Mouse (Mus musculus): ENCODE results near the gene Gm10770. TPM values are rescaled to one million over a fixed set of nuclear protein-coding genes. Genes with fewer than 3 reads are reported as not detected.
"Not testable (repeated sequence)": the region's sequence is repeated elsewhere in the genome, so short reads cannot be mapped to it uniquely, and the experiment has no call there.

Gm10770 gene
- polyA plus RNA-seq, 1 experiment from 2014 or later = not detected

- H3K27ac ChIP-seq (ENCODE audit: low read depth) = no peak overlapping the region
- no peak overlapping the region for H3K4me2 ChIP-seq (ENCODE audit: low read depth, low read length)
- DNase-seq (no peak), ATAC-seq (no peak)
- TF ChIP-seq CTCF (IDR thresholded peaks at IDR 0.05; ENCODE audit: low read depth) (no peak), EP300 (IDR thresholded peaks at IDR 0.05; ENCODE audit: low read depth) (no peak)
- H3K9me3 ChIP-seq (ENCODE audit: low read length) = no peaks in the 10 kb centered on the region
- no peaks in the 10 kb centered on the region for H3K36me3 ChIP-seq (replicated peaks; ENCODE audit: insufficient read depth, low read length)
- H3K27me3 ChIP-seq (ENCODE audit: insufficient read depth, low read length) = no peaks in the 10 kb centered on the region
- H3K4me1 ChIP-seq (ENCODE audit: insufficient read depth) = no peaks in the 10 kb centered on the region
- no peak overlapping the region for H3K9ac ChIP-seq (replicated peaks)
- H3K4me3 ChIP-seq (ENCODE audit: low read depth, low read length) = no peak overlapping the region
Measured at GRCm38 (mm10) chr2:150166703-150167102, 12.8 kb downstream of the Gm10770 start.

DNA sequence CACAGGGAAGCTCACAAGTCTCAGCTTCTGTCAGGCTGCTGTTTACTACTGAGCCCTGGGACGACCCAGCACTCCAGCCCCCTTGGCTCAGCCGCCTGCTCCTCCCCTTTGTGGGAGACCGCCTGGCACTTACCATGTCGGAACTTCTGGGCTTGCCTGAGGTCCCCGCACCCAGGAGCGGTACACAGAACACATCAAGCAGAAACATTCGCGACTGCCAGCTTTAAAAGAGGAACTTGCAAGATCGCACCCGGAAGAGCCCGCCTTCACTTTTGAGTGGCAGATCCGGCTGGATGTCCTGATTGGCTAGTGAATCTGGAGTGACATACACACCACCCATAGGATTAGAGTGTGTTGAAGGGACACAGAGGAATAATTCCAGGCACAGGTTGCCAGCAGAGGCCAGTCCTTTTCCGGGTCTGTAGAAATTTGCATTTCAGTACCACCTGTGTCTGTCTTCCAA is 43.0 kb downstream of the Gm10770 start, which contains the start of gene Zfp120:
TSS of gene Zfp120 (minus strand) at position 274 of the 463 bp plus-strand sequence.
- under 1% methylated on average over 13 of the region's 13 CpGs for WGBS (ENCODE audit: insufficient replicate concordance)
- H3K27me3 ChIP-seq (ENCODE audit: insufficient read depth, low read length) = no peaks in the 10 kb centered on the region
- H3K36me3 ChIP-seq (replicated peaks; ENCODE audit: insufficient read depth, low read length) = no peaks in the 10 kb centered on the region
- peak within 1 kb of the TSS; percentile 84 for H3K9ac ChIP-seq (replicated peaks)
- H3K9me3 ChIP-seq (ENCODE audit: low read length) = no peaks in the 10 kb centered on the region
- H3K4me2 ChIP-seq (ENCODE audit: low read depth, low read length) = peak within 1 kb of the TSS; percentile 73
- H3K4me1 ChIP-seq (ENCODE audit: insufficient read depth) = peaks cover 8% of the 10 kb centered on the region
- ATAC-seq (peak; percentile 99), DNase-seq (peak; percentile 85)
- peak within 1 kb of the TSS; percentile 79 for H3K27ac ChIP-seq (ENCODE audit: low read depth)
- TF ChIP-seq CTCF (IDR thresholded peaks at IDR 0.05; ENCODE audit: low read depth) (0 out of 2 replicates have a peak, but pooled peaks have one; percentile 6), EP300 (IDR thresholded peaks at IDR 0.05; ENCODE audit: low read depth) (no peak)
- peak within 1 kb of the TSS; percentile 72 for H3K4me3 ChIP-seq (ENCODE audit: low read depth, low read length)

- no peak overlapping the region for H3K4me2 ChIP-seq (ENCODE audit: low read depth, low read length)
- WGBS (ENCODE audit: insufficient replicate concordance) = 75% methylated on average over 2 of the region's 2 CpGs
Measured at GRCm38 (mm10) chr2:150132773-150133172, 46.7 kb downstream of the Gm10770 start.

DNA sequence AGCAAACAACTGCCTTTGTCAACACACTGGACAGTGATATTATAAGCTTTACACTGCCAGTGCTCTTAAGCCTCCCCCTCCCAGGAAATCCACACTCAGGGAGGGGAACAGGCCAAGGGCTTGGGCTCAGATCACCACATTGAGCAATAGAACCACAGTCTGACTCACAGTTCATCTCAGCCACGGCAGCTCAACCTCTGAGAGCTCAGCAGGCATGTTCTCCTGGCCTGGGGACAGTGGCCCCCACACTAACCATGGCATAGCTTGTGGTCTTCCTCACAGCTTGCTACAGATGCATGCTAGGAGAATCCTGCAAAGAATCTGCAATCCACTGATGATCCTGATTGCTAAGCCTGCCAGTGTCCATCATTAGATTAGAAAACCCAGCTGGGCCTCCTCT is 47.5 kb downstream of the Gm10770 start:
- H3K9ac ChIP-seq (replicated peaks); H3K36me3 ChIP-seq (replicated peaks; ENCODE audit: insufficient read depth, low read length); H3K4me3 ChIP-seq (ENCODE audit: low read depth, low read length); ATAC-seq; H3K27ac ChIP-seq (ENCODE audit: low read depth); H3K4me1 ChIP-seq (ENCODE audit: insufficient read depth); H3K4me2 ChIP-seq (ENCODE audit: low read depth, low read length); H3K27me3 ChIP-seq (ENCODE audit: insufficient read depth, low read length); DNase-seq; H3K9me3 ChIP-seq (ENCODE audit: low read length): not testable (repeated sequence)
- 22% methylated on average over 1 of the region's 1 CpGs for WGBS (ENCODE audit: insufficient replicate concordance)

More at GRCm38 (mm10) chr2:150132773-150133172, 46.7 kb downstream of the Gm10770 start:
- ATAC-seq (no peak), DNase-seq (no peak)
- TF ChIP-seq EP300 (IDR thresholded peaks at IDR 0.05; ENCODE audit: low read depth) = no peak
- no peak for TF ChIP-seq CTCF (IDR thresholded peaks at IDR 0.05; ENCODE audit: low read depth)
- Histone ChIP-seq H3K9ac (replicated peaks) (no peak overlapping the region), H3K27me3 (ENCODE audit: insufficient read depth, low read length) (no peaks in the 10 kb centered on the region), H3K27ac (ENCODE audit: low read depth) (no peak overlapping the region), H3K36me3 (replicated peaks; ENCODE audit: insufficient read depth, low read length) (no peaks in the 10 kb centered on the region; the same call in 1 of the 2 replicates), H3K4me1 (ENCODE audit: insufficient read depth) (peaks cover 8% of the 10 kb centered on the region), H3K9me3 (ENCODE audit: low read length) (0 out of 2 replicates have a peak, but pooled peaks cover 6% of the 10 kb centered on the region), H3K4me3 (ENCODE audit: low read depth, low read length) (no peak overlapping the region)

Other genes starting within 250 kb of the Gm10770 start
- gene Zfp120, start 43.0 kb downstream of the Gm10770 start, polyA plus RNA-seq (2015; fragmentation: Nextera tagmentation; extraction: Ambion mirVana) = 2.7 and 3.7 TPM in 2 replicates
- not detected in 2 replicates for gene Gm14139, start 2.1 kb upstream of the Gm10770 start, polyA plus RNA-seq (2015; fragmentation: Nextera tagmentation; extraction: Ambion mirVana)
- 0.72 and 1.0 TPM in 2 replicates for gene Zfp937, start 38.4 kb upstream of the Gm10770 start, polyA plus RNA-seq (2015; fragmentation: Nextera tagmentation; extraction: Ambion mirVana)
- 0.65 and 0.68 TPM in 2 replicates for gene Gm21994, start 75.9 kb upstream of the Gm10770 start, polyA plus RNA-seq (2015; fragmentation: Nextera tagmentation; extraction: Ambion mirVana)
- gene Gm14124, start 77.8 kb upstream of the Gm10770 start, polyA plus RNA-seq (2015; fragmentation: Nextera tagmentation; extraction: Ambion mirVana) = not detected in 2 replicates
- gene Gm10130, start 144.0 kb upstream of the Gm10770 start, polyA plus RNA-seq (2015; fragmentation: Nextera tagmentation; extraction: Ambion mirVana) = 0.62 TPM in 1 of 2 replicates, not detected in the other
- 0.79 and 1.2 TPM in 2 replicates for gene 3300002I08Rik, start 183.1 kb upstream of the Gm10770 start, polyA plus RNA-seq (2015; fragmentation: Nextera tagmentation; extraction: Ambion mirVana)